Mouse (Mus musculus): ENCODE data around the gene Zfp189. TPM values are rescaled to one million over a fixed set of nuclear protein-coding genes. Genes with fewer than 3 reads are reported as not detected.

Zfp189 gene
- polyA plus RNA-seq, 1 experiment from 2014 or later: 2.0 TPM

DNA sequence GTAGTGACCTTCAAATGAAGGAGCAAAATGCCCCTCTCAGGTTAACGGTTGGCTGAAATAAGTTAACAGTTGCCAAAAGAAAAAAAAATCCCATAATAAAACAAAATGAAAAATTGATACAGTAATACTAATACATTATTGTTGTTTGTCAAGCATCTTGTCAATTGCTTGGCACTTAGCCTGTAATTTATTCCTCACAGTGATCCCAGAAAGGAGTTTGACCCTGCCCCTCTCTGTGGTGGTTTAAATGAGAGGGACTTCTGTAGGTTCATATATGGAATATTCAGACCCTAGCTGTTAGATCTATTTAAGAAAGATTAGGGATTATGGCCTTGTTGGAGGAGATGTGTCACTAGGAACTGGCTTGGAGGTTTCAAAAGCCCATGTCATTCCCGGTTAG is 25.1 kb downstream of the Zfp189 start:
- Histone ChIP-seq H3K9ac (ENCODE audit: low read depth, low read length) (peak overlapping the region; percentile 18; the same call in 1 of the 2 replicates), H3K36me3 (ENCODE audit: control insufficient read depth, insufficient read depth) (peaks cover 23% of the 10 kb centered on the region), H3K4me3 (ENCODE audit: low read depth, low read length) (no peak overlapping the region), H3K4me2 (replicated peaks; ENCODE audit: low read depth) (peak overlapping the region; percentile 67), H3K4me1 (replicated peaks; ENCODE audit: control insufficient read depth, insufficient read depth, low read length) (no peaks in the 10 kb centered on the region), H3K27me3 (replicated peaks; ENCODE audit: control insufficient read depth, insufficient read depth, low read length) (no peaks in the 10 kb centered on the region), H3K27ac (ENCODE audit: low read depth, low read length) (peak overlapping the region; percentile 60), H3K9me3 (ENCODE audit: control insufficient read depth) (no peaks in the 10 kb centered on the region)
- TF ChIP-seq CTCF (IDR thresholded peaks at IDR 0.05; ENCODE audit: low read depth): no peak
- ATAC-seq: no peak
- 60% methylated on average over 2 of the region's 2 CpGs for WGBS

DNA sequence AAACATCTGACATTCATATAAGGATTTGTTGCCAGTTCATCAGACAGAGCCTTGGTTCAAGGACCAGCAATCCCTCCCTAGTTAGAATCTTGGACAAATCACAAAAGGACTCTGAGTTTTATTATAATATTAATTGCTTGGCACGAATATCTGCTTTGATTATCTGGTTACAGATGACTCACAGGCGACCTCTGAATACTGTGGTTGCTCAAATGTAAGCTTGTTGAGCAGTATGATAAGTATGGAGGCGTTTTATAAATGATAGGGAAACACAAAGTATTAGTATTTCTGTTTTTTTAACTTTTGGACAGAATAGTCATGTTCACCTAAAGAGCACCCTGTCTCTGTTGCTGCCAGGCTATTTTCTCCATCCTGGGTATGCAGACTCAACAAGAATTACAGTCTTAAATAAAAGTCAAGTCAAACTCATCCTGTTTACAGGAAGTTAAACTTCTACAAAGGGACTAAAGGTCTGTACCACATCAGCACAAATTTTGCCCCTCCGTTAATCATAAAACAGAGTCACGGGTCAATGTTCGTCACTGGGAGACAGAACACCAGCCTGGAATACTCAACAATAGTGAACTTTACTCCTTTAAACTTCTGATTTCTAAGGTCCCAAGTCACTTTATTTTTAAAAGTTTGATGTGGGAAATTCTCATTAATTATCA is 26.0 kb downstream of the Zfp189 start:
- ATAC-seq: peak; percentile 86

DNA sequence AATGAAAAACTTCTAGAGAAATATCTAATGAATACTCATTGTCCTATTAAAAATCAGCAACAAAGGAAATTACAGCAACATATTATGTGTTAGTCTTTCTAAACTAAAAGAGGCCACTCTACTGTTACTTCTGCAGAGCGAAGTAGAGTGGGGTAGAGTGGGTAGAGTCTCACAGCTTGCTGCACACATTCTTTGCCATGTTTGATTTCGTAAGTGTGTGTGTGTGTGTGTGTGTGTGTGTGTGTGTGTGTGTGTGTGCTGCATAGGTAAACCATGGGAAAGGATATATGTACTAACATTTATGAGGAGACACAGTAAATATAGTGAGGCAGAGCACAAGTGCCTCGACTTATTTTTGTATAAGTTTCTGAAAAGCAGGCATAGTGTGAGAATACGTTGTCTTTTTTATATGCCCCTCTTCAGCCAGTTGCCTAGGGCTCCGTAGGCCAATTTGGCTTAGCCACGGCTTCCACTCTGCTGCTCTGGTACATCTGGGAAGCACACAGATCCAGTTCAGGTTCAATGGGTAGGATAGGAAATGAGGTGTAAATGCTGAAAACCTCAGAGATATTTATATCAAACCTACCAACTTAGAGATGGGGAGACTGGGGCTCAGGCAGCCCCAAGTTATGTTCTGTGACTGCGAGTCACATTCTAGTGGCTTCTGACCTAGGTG is 26.7 kb downstream of the Zfp189 start:
- ATAC-seq: peak; percentile 62
- Histone ChIP-seq H3K36me3 (ENCODE audit: control insufficient read depth, insufficient read depth) (peaks cover 15% of the 10 kb centered on the region), H3K4me3 (ENCODE audit: low read depth, low read length) (peak overlapping the region; percentile 49), H3K4me1 (replicated peaks; ENCODE audit: control insufficient read depth, insufficient read depth, low read length) (no peaks in the 10 kb centered on the region), H3K27me3 (replicated peaks; ENCODE audit: control insufficient read depth, insufficient read depth, low read length) (no peaks in the 10 kb centered on the region), H3K27ac (ENCODE audit: low read depth, low read length) (peak overlapping the region; percentile 91), H3K9ac (ENCODE audit: low read depth, low read length) (peak overlapping the region; percentile 68), H3K9me3 (ENCODE audit: control insufficient read depth) (no peaks in the 10 kb centered on the region), H3K4me2 (replicated peaks; ENCODE audit: low read depth) (peak overlapping the region; percentile 67)
- WGBS: 53% methylated on average over 7 of the region's 7 CpGs
- no peak for TF ChIP-seq CTCF (IDR thresholded peaks at IDR 0.05; ENCODE audit: low read depth)

More for the DNA sequence above, 26.0 kb downstream of the Zfp189 start:
- H3K27ac ChIP-seq (ENCODE audit: low read depth, low read length): peak overlapping the region; percentile 60
- no peak for TF ChIP-seq CTCF (IDR thresholded peaks at IDR 0.05; ENCODE audit: low read depth)
- WGBS: 22% methylated on average over 6 of the region's 6 CpGs
- H3K4me1 ChIP-seq (replicated peaks; ENCODE audit: control insufficient read depth, insufficient read depth, low read length): no peaks in the 10 kb centered on the region
- H3K4me2 ChIP-seq (replicated peaks; ENCODE audit: low read depth): peak overlapping the region; percentile 67
- no peak overlapping the region for H3K4me3 ChIP-seq (ENCODE audit: low read depth, low read length)
- H3K9ac ChIP-seq (ENCODE audit: low read depth, low read length): no peak overlapping the region; the same call in 1 of the 2 replicates
- no peaks in the 10 kb centered on the region for H3K9me3 ChIP-seq (ENCODE audit: control insufficient read depth)
- H3K27me3 ChIP-seq (replicated peaks; ENCODE audit: control insufficient read depth, insufficient read depth, low read length): no peaks in the 10 kb centered on the region
- H3K36me3 ChIP-seq (ENCODE audit: control insufficient read depth, insufficient read depth): peaks cover 21% of the 10 kb centered on the region

DNA sequence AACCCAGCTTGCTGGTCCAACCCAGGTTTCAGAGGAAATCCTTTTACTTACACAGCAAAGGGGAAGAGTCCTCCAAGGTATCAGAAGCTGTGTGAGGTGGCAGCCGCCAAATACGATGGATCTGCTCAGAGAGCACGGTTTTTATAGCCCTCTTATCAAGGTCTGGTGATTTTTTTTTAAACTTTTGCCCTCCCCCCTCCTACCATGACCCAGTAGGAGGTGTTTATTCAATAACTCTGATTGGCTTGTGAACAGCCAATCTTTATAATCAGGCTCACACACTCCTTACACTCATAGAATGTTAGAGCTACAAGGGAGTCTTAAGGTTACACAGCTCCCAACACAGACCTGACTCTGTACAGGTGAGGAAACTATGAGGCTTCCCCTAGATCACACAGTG is 28.4 kb downstream of the Zfp189 start, which contains the start of gene Aldob:
Aldob (minus strand) TSS at position 164 of the 400 bp plus-strand sequence.
- peak within 1 kb of the TSS; percentile 67 for H3K4me2 ChIP-seq (replicated peaks; ENCODE audit: low read depth)
- WGBS: 19% methylated on average over 3 of the region's 3 CpGs

DNA sequence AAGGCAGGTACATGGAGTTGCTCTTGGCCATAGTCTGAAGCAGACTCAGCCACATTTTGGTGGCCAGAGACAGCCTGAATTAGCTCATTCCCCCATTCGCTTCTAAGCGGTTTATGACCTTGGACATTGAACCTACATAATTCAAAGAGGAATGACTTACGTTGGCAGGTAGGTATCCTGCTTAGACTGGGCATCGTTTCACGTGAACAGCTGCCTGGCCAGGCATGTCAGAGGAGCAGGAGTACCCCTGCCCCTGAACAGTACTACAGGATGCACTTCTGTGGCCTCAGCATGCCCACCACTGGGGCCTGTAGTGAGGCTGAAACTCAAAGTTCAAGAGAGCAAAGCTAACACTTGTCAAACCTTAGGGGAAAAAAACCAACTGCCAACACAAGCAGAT is 32.4 kb downstream of the Zfp189 start:
- H3K9ac ChIP-seq (ENCODE audit: low read depth, low read length): no peak overlapping the region
- no peak for TF ChIP-seq CTCF (IDR thresholded peaks at IDR 0.05; ENCODE audit: low read depth)
- ATAC-seq: peak; percentile 62
- H3K4me2 ChIP-seq (replicated peaks; ENCODE audit: low read depth): no peak overlapping the region
- no peaks in the 10 kb centered on the region for H3K27me3 ChIP-seq (replicated peaks; ENCODE audit: control insufficient read depth, insufficient read depth, low read length)
- peak overlapping the region; percentile 54 for H3K27ac ChIP-seq (ENCODE audit: low read depth, low read length)
- no peaks in the 10 kb centered on the region for H3K4me1 ChIP-seq (replicated peaks; ENCODE audit: control insufficient read depth, insufficient read depth, low read length)
- 35% methylated on average over 5 of the region's 5 CpGs for WGBS
- no peak overlapping the region for H3K4me3 ChIP-seq (ENCODE audit: low read depth, low read length)
- no peaks in the 10 kb centered on the region for H3K9me3 ChIP-seq (ENCODE audit: control insufficient read depth)
- H3K36me3 ChIP-seq (ENCODE audit: control insufficient read depth, insufficient read depth): no peaks in the 10 kb centered on the region

More for the DNA sequence above, 28.4 kb downstream of the Zfp189 start, which contains the start of gene Aldob:
- Histone ChIP-seq H3K9ac (ENCODE audit: low read depth, low read length) (peak within 1 kb of the TSS; percentile 68), H3K36me3 (ENCODE audit: control insufficient read depth, insufficient read depth) (no peaks in the 10 kb centered on the region), H3K4me1 (replicated peaks; ENCODE audit: control insufficient read depth, insufficient read depth, low read length) (no peaks in the 10 kb centered on the region), H3K27ac (ENCODE audit: low read depth, low read length) (peak within 1 kb of the TSS; percentile 91), H3K4me3 (ENCODE audit: low read depth, low read length) (peak within 1 kb of the TSS; percentile 49), H3K27me3 (replicated peaks; ENCODE audit: control insufficient read depth, insufficient read depth, low read length) (no peaks in the 10 kb centered on the region), H3K9me3 (ENCODE audit: control insufficient read depth) (no peaks in the 10 kb centered on the region)
- no peak for TF ChIP-seq CTCF (IDR thresholded peaks at IDR 0.05; ENCODE audit: low read depth)
- ATAC-seq: peak; percentile 82

DNA sequence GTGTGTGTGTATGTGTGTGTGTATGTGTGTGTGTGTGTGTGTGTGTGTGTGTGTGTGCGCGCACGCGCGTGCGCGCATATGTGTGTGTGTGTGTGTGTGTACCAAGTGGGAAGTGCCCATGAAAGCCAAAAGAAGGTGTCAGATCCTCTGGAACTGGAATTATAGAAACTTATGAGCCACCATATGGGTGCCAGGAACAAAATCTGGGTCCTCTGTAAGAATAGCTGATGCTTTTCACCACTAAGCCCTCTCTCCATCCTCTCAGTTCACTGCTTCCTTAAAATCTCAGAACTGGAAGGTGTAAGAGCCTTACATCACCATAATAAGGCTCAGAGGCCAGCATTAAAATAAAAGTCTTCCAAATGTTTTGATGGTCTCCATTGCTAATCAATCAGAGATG is 36.4 kb downstream of the Zfp189 start:
- Histone ChIP-seq H3K4me1 (replicated peaks; ENCODE audit: control insufficient read depth, insufficient read depth, low read length) (no peaks in the 10 kb centered on the region; the same call in 1 of the 2 replicates), H3K36me3 (ENCODE audit: control insufficient read depth, insufficient read depth) (no peaks in the 10 kb centered on the region), H3K4me3 (ENCODE audit: low read depth, low read length) (no peak overlapping the region), H3K9me3 (ENCODE audit: control insufficient read depth) (no peaks in the 10 kb centered on the region), H3K4me2 (replicated peaks; ENCODE audit: low read depth) (no peak overlapping the region), H3K9ac (ENCODE audit: low read depth, low read length) (no peak overlapping the region), H3K27ac (ENCODE audit: low read depth, low read length) (peak overlapping the region; percentile 63), H3K27me3 (replicated peaks; ENCODE audit: control insufficient read depth, insufficient read depth, low read length) (no peaks in the 10 kb centered on the region)
- WGBS: 97% methylated on average over 7 of the region's 7 CpGs
- no peak for ATAC-seq
- no peak for TF ChIP-seq CTCF (IDR thresholded peaks at IDR 0.05; ENCODE audit: low read depth)

Data from intestine, postnatal 0 days (tissue).